Mouse (Mus musculus) urinary bladder, postnatal 25 days (tissue): ENCODE data around the gene Ttll5.

ENCODE experiments used
- DNase-seq: peaks from one replicate; pipeline ENCODE4 v3.0.0; 2022; ENCODE audit warnings: low spot score

The Ttll5 gene

DNA sequence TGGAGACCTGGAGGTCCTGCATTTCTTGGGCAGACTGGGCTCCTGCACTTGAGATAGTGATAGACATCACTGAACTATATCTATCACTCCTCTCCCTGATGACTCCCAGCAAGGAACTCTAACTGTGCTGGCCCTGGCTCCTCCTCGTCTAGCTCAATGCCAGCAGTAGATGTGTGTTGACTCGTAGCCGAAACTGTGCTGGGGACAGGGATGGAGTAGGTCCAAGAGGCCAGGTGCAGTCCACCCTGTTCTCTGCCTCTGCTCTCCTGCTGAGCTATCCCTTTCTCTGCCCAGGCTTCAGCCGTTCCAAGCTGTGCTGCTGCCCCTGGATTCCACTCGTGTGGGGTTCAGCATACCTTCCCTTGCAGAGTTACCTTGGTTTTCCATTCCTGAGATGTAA, 145.7 kb downstream of the Ttll5 start:
- DNase-seq: no peak

DNA sequence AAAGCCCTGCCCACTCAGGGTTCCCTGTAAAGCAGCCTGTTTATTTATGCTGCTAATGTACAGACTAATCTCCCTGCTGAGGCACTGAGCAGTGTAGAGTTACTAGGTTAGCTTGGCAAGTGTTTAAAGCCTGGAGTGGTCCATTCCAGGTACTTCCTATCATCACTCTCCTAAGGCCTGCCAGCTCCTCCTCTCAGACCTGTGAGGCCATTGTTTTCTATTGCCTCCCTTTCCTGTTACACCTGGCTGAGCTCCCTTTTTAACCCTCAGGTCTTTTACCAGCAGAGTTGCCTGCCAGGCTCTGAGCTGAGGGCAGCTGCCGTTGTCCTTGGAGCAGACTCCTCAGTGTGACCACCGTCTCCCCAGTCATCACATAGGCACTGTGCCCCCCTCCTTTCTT, 146.3 kb downstream of the Ttll5 start:
- no peak for DNase-seq

DNA sequence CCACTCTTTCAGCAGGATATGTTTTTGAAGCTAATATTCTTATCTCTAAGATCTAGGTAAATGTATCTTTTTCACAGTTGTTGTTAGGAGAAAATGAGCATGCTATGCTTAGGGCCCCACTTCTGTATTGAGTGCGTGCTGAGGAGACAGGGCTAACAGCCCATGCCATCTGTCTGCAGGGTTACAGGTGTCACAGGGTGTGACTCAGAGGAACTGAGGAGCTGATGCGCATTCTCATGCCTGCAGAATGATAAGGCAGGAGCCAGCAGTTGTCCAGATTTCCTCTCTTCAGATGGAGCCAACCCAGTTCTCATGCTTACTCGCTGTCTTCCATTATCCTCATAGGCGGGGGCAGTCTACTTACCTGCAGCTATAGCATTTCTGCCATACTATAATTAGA, 147.2 kb downstream of the Ttll5 start:
- no peak for DNase-seq

DNA sequence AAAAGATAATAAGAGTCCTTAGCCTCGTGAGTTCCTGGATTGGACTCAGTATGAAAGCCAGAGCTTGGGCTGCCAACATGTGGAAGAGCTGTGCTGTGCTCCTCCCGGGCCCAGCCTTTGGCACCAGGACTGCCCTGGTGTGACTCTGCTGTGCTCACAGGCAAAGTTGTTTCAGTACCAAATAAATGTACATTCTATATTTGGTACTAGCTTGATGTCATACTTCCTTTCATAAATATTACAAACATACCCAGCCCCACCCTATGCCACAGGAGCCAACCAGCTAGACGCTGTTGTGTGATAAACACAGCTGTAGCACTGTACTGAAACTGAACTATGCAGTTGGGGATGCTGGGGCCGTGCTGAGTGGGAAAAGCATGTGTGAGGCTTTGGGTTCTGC, 149.1 kb downstream of the Ttll5 start:
- no peak for DNase-seq

DNA sequence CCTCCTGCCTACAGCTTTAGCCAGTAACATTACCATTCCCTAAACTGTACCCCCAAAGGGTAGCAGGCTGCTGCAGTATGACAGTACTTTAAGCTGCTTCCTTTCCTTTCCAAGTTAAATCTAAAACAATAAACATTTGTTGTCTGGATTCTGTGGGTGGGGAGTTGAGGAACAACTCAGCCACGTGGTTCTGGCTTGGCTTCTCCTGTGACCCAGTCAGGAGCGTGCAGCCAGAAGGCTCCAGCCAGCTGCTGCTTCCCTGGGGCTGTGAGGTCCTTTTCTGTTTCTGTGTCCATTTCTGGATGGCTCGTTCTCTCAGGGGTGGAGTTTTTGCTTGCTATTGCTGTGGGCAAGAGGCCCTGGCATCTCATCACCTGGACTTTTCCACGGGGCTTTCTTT, 149.6 kb downstream of the Ttll5 start:
- no peak for DNase-seq

DNA sequence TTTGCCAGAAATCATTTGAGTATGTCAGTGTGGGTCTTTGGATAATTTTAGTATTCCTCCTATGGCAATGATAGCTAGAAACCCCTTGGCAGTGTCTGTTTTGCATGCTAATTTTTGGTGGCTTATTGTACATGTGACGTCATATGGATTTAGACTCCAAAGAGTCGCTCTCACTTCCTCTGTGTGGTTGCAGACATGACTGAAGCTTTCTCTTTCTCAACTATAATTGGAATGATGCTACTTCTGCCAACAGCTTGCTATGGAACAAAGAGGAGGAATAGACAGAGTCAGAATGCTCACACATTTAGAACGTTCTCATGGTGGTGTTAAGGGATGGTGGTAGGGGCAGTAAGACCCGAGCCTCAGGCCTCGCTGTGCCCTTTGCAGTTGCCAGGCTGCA, 155.5 kb downstream of the Ttll5 start:
- no peak for DNase-seq

DNA sequence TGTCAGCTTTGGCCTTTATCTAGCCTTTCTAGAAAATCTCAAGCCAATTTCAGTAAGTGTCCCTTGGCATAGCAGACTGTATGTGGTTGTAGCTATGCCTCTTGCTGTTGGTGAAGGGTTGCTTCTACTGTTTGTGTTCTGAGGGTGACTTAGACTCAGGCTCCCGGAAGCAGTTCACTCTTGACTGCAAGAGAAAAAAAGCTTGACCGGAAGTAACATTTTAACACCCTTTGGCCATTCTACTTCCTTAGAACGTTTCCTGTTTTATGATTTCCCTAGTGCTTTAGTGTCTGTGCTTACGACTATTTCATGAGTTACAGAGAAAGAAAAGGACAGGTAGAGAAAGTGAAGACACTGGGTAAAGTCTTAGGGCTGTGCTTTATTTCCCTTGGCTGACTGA, 161.1 kb downstream of the Ttll5 start:
- no peak for DNase-seq

DNA sequence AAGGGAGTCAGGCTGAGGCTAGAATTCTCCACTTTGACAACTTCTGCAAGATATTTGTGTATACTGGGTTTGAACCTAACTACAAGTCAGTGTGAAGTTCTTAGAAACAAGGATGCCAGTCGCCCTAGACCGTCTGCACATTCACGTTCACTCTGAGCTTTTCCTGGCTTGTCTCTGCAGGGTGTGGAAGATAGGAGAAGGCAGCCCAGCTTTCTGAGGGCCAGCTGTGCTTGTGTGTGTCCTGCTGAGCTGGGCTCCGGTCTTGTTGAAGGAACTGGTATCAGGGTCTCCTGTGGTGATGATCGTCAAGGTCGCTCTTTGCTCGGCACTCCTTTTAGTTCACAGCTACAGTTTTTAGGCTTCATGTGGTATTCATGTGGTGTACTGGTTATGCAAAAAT, 161.6 kb downstream of the Ttll5 start:
- no peak for DNase-seq

DNA sequence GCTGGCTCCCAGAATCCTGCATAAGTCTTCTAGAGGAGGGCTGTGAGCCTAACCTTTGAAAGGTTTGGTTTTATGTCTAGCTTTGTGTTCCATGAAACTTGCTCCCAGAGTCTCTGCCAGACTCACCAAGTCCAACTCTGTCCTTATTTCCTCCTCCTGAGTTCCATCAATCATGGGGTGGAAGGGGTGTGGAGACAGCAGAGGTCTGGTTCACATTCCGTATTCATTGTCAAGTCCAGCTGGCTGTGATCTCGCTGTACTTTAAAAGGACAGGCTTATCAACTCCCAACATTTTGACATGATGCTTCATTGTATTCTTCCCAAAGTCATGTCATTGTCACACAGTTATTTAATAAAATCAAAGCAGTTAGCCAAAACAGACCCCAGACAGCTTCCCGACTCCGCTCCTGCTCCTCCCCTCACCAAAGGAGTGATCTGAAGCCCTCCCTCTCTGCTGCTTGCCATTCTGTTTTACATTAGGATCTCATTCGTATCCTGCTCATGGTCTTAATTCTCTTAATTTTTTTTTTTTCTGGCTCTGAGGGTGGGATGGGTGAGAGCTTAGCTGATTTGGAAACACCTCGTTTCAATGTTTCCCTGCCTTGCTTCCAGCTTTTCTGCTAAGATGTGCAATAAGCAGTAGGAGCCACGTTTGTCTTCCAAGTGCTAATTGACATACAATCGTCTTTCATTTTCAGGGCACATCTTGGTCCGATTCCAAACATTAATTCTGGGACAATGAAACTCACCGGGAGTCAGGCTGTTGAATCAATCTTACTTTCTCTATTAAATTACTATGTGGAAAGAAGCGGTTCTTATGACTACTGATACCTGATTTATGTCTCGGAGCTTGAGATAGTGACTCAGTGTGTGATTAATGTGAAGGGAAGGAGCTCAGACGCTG, 162.3 kb downstream of the Ttll5 start:
- no peak for DNase-seq

DNA sequence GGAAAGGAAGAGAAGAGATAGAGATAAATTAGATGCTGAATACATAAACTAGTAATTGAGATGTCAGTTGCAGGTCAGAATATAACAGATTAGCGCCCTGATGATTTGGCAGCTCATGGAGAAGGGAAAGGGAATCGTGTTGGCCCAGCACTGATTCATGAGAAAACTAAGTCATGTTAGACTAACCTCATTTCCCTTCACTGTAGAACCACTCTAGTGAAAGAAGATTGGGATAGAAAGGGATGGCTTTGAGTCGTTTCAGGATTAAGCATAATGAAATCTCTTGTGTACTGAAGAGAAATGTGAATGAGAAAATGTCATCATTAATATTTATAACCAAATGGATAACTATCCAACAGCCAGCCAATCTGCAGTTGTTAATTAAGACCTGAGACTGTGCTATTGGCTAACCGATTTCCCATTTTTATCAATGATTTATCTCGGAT, 163.0 kb downstream of the Ttll5 start:
- DNase-seq: no peak

DNA sequence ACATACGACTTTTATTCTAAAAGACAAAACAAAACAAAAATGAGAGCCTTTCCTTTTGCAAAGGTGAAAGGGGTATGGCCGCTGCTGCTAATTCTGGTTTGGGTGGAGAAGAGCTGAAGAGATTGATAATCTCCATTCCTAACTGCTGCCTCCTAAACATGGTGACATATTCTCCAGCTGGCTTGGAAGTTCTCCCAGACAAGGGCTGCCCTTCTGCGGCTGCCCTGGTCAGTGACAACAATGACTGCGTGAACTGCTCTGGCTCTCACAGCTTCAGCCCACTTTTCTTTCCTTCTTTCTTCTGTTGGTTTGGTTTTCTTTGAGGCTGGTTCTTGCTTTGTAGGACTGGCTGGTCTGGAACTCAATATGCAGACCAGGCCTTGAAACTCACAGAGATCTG, 163.7 kb downstream of the Ttll5 start:
- no peak for DNase-seq

DNA sequence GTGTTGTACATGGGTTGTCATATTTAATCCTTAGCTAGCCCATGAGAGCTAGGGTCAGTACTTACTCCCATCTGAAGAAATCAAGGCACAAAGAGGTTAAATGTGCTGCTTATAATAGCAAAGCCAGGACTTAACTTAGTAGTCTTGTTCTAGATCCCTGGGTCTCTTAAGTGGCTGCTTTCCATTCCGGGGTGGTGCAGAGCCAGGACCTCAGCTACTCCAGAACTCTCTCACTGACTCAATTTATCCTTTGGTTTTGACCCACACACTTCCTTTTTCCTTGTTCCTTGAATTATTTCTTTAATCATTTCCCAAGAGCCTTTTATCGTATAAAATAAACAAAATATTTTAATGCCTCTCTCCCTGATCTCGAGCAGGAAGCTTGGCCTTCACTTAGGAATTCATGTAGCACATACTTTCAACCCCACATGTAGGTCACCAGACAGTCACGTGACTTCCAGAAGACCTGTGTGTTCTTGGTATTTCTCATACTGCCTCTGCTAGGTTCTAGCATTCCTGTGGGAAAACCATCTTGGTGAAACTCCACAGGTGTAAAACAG, 164.4 kb downstream of the Ttll5 start:
- DNase-seq: no peak

DNA sequence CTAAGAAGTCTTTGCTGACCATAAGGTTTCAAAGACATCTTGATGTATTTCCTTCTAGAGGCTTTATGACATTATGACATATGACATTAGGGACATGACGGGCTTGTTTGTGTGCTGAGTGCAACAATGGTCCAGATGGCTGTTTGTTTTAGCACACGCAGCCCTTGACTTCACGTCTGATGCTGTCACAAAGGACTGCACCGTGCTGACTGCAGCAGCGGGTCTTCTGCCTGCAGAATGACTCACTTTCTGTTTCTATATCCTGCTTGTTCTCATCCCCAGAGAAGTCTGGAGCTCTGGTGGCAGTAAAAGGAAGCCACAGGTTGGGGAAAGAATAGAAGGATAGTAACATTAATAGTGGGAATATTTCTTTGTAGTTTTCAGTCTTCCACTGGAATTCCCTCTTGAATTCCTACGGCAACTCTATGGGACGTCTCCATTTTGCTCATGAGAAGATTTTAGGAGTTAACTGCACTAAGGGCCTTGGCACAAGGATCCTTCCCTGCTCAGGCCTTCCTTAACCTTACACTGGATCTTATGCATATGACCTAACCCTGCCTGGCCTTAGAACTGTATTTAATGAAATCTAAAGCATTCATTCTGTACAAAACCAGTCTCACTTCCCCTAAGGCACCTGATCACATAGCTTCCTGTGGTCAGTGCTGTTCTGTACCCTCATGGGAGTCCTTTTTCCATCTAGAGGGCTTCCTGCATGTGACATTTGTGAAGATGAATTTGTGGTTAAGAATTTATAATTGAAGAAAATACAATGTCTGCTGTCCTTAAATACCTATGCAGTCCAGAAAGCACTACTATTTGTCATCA, 167.8 kb downstream of the Ttll5 start:
- no peak for DNase-seq

DNA sequence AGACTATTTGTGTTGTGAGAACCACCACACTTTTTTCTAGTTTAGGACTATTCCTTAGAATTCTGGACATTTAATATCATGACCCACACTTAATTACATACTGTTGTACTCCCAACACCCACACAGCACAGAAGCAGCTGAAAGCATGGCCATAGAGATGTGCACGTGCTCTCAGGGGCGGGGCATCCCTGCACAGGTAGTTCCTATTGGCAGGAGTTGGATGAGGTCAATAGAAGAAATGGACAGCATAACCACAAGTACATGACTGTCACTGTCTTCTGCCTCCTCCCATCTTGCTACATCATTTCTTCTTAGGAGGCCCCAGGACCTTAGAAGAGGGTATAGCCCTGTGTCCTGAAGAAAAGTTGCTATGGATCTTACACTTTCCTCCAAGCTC, 168.4 kb downstream of the Ttll5 start:
- no peak for DNase-seq

DNA sequence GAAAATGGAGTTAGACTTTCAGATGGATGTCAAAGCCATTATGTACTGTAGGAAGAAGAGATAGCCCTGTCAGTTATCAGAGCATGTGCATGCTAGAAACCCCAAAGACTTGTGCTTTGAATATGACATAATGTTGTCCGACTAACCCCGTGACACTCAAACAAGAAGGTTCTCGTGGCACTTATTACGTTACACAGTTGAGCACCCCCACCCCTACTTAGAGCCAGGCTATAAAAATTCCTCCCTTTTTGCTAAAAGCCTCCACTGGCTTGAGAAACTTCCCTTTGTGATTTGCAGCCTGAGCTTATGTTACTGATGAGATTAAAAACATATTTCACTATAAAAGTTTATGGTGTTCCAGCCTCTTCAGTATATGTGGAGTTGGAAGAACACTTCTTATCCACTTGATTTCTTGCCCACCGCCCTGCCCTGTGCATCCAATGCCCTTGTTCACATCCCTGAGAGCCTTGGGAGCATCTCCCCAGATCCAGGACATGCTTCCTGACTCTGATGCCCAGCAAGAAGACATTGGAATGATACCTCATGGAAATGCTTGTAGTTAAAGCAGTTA, 169.4 kb downstream of the Ttll5 start:
- DNase-seq: no peak

DNA sequence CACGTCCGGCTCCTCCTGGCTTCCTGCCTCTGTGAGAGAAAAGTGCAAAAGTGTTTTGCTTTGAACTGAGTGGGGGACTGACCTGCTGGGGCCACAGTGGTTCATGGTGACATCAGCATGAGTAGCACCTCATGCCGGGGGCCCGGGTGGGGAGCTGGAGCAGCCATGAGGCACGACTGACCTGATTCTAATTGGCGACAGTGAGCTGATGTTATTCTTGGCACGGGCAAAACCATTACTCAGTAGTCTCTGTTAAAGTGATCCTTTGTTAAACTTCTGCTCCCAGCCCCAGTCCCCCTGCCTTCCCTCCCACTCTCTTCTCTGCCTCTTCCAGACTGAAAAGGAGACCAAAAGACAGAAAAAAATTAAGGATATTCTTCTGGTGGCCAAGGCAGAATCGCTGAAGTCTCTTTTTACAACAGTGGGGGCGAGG, 176.2 kb downstream of the Ttll5 start:
- no peak for DNase-seq

DNA sequence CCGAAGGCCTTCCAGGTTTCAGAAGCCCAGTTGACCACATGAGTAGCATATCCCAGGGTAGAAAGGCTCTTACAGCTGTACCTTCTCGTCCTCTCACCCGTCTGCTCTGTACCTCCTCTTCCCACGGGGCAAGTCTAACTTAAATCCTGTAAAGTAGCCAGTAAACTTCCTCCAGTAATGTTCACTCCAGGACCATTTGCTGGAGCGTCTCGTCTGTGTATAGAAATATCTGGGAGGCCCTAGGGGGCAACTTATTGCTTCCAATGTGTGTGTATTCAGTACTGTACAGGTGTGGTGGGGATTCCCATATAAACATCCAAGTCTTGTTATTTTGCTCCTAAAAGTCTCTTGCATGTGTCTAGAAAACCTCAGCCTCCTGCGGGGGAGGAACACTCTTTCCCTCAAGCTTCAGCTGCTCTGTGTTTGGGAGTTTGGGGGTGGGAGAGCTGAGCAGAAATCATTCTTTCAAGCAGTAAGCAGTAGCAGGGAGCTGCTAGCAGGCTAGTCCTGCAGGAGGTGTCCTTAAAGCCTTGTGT, 176.7 kb downstream of the Ttll5 start:
- DNase-seq: no peak

DNA sequence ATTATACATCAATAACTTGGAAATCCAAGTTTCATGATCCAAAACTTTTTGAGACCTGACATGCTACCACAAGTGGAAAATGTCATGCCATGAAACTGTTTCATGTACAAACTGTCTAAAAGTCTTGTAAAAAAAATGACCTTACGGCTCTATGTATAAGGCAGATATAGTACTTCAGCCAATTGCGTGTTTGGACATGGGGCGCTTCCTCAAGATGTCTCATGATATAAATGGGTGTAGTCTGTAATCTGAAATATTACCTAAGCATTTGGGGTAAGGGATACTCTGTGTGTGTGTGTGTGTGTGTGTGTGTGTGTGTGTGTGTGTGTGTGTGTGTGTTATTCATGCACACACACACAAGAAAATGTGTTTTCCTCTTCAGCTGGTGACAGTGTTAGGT, 180.2 kb downstream of the Ttll5 start:
- DNase-seq: no peak

DNA sequence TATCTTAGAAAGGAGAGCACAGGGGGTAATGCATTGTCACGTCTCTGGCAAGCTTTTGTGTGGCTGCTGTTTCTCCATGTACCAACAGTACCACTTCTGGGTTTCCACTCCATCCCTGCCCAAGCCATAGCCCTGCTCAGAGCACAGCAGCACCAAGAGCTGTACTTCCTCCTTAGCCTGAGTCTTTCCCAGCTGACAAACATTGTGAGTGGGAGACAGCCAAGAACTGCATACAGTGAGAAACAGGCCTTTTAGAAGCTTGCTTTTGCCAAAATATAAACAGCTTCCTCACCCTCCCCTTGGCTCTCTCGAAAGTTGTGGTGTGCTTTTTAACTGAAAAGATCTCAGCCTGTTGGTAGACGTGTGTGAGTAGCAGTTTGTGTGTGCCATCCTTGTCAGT, 182.9 kb downstream of the Ttll5 start:
- DNase-seq: no peak

DNA sequence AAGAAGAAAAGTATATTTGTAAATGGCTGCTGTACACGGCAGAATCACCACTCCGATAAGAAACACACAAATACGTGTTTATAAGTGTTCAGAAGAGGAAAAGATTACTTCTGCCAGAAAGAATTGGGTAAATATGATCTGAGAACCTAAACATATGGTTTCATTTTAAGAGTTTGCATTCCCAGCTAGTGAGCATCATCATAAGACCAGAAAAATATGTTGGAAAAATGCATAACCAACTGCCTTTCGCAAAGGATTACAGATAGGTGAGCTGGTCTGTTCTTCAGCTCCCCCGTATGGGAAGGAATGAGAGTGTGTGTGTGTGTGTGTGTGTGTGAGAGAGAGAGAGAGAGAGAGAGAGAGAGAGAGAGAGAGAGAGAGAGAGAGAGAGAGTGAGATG, 186.2 kb downstream of the Ttll5 start:
- no peak for DNase-seq

DNA sequence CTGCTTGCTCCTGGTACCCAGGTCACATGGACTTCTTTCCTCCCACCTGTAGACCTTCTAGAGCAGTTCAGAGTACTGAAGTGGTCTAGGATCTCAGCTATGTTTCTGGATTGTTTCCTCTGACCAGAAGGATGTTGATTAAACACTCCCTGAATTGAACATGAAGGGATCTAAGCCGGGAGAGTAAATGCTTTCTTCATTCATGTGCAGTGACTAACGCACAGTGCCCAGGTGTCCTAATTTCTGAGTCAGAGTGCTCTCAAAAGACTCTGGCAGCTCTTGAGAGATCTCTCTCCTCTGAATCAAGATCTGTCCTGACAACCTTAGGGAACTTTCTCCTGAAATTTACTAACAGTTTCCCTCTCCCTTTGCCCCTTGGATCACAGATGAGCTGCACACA, 187.7 kb downstream of the Ttll5 start:
- no peak for DNase-seq

DNA sequence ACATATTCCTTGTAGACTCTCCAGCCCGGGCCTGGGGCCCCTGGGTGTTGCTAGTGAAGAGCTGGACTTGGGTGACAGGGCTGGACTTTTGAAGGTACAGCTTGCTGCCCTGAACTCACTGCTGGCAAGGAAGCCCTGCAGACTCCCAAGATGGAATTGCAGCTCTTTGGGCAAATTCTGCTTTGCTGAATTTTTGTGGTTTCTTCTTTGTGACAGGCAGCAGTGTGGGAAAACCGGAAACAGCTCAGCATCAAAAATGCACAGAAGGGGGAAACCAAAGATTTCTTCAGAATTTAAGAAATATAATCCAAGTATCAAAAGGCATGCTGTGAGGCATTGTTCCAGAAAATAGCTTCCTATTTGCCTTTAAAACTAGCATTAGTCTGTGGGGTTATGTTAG, 189.7 kb downstream of the Ttll5 start:
- DNase-seq: no peak
